Mouse (Mus musculus) left cerebral cortex, postnatal 10 days (tissue): ENCODE measurements around the gene Serpinb6a. TPM values are rescaled to one million over a fixed set of nuclear protein-coding genes. Genes with fewer than 3 reads are reported as not detected.

Experiments used
- DNase-seq, 2 experiments: peaks; one replicate each; pipeline ENCODE4 v3.0.0; 2021 to 2022; ENCODE audit warnings: low spot score in 2 of 2, mixed read lengths in 1 of 2; ENCODE audit errors: extremely low spot score in 1 of 2
- intact Hi-C: fragments of 180-260 bp; cut with DNase I; formaldehyde crosslinking; loops from one replicate; pipeline ENCODE4 v1.15.1; 2025
- total RNA-seq, 2 experiments: library from RNA; stranded (reverse); gene quantifications; 2 replicates each; pipeline ENCODE4 v1.2.3; 2021

Serpinb6a gene
- total RNA-seq, 2 experiments from 2014 or later, result 37.6 to 41.9 TPM

GRCm38 (mm10) chr13:33935465-33936181 is 67.0 kb downstream of the Serpinb6a start:
- intact Hi-C loops, result no loop called here
- peak; percentile 35 to 74 for DNase-seq

- no peak for DNase-seq
- intact Hi-C loops, result no loop called here
Measured at GRCm38 (mm10) chr13:33934743-33935142, 67.9 kb downstream of the Serpinb6a start.

- DNase-seq, result no peak
- intact Hi-C loops, result no loop called here
Measured at GRCm38 (mm10) chr13:33930912-33931311, 71.7 kb downstream of the Serpinb6a start.

GRCm38 (mm10) chr13:33930281-33930680 is 72.3 kb downstream of the Serpinb6a start:
- intact Hi-C loops, result no loop called here
- DNase-seq, result no peak

- intact Hi-C loops, result no loop called here
- no peak for DNase-seq
Measured at GRCm38 (mm10) chr13:33921699-33922098, 80.9 kb downstream of the Serpinb6a start.

GRCm38 (mm10) chr13:33921041-33921440 is 81.6 kb downstream of the Serpinb6a start:
- intact Hi-C loops, result no loop called here
- no peak for DNase-seq

GRCm38 (mm10) chr13:33906821-33907220 is 95.8 kb downstream of the Serpinb6a start:
- intact Hi-C loops, result no loop called here
- no peak for DNase-seq

- no peak for DNase-seq
- intact Hi-C loops, result no loop called here
Measured at GRCm38 (mm10) chr13:33905176-33905954, 97.2 kb downstream of the Serpinb6a start, which contains the start of gene Serpinb6c. TSS of gene Serpinb6c (minus strand) at chr13:33905708.

- DNase-seq, result no peak
- intact Hi-C loops, result no loop called here
Measured at GRCm38 (mm10) chr13:33903290-33903689, 99.3 kb downstream of the Serpinb6a start.

- intact Hi-C loops, result no loop called here
- DNase-seq, result peak in 1 of 2 experiments; percentile 27
Measured at GRCm38 (mm10) chr13:33894207-33894606, 108.4 kb downstream of the Serpinb6a start.

Other genes with a start within 250 kb of the Serpinb6a start
- not detected for gene Serpinb6e, start 159.4 kb downstream of the Serpinb6a start, total RNA-seq
- under 1 TPM; 0.34 to 0.60 TPM for gene Serpinb6c, start 97.1 kb downstream of the Serpinb6a start, total RNA-seq
- gene Nqo2, start 38.1 kb downstream of the Serpinb6a start, total RNA-seq, result 1 to 10 TPM; 4.6 TPM
- 1 to 10 TPM; 7.5 to 8.4 TPM for gene Ripk1, start 431 bp downstream of the Serpinb6a start, total RNA-seq
- 10 to 100 TPM; 28.5 to 32.1 TPM for gene Bphl, start 34.8 kb upstream of the Serpinb6a start, total RNA-seq
- 1,000 to 10,000 TPM; 2,795 to 2,863 TPM for gene Tubb2a, start 75.2 kb upstream of the Serpinb6a start, total RNA-seq
- gene Tubb2b, start 127.7 kb upstream of the Serpinb6a start, total RNA-seq, result 1,000 to 10,000 TPM; 1,287 to 1,419 TPM
- 10 to 100 TPM; 29.5 to 30.0 TPM for gene Psmg4, start 160.2 kb upstream of the Serpinb6a start, total RNA-seq